Mouse (Mus musculus) CD8-positive naive resting alpha-beta T cell, adult 2 months (primary cell): ENCODE measurements around the gene Phf23.

Source experiments
- DNase-seq, 2 experiments: peaks; one replicate each; pipeline ENCODE4 v3.0.0; 2022; ENCODE audit warnings: low read depth in 2 of 2, low spot score in 2 of 2

Phf23 gene

GRCm38 (mm10) chr11:69970222-69970621 is 25.4 kb upstream of the Phf23 start:
- no peak for DNase-seq

DNA sequence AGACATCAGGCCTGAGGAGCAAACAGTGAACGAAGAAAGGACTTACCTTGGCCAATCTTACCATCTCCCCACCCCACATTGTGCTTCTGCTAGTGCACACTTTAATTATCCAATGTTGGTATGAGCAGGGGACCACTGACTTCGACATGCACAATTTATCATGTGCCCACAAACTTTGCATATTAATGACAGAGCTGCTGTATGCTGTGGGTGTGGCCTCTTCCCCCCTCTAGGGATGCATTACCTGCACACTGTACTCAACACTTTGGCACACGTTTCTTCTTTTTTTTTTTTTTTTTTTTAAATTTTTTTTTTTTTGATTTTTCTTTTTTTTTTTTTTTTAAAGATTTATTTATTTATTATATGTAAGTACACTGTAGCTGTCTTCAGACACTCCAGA is 24.8 kb upstream of the Phf23 start:
- no peak for DNase-seq

DNA sequence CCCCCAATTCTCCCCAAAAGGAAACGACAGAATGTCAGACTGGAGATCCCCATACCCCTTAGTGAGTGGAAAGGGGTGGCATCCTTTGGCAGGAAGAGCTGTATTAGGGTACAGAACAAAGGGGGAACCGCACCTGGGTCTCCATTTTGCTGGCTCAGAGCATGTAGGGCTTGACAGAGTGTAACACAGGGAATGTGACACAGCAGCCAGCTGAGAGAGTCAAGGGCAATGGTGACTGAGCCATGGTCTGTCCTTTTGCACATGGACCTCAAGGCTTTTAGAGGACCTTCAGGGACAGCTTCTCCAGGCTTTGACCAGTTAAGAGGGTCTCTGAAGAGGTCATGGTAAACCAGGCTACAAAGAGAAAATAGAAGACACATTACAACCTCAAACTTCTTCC is 20.7 kb upstream of the Phf23 start:
- DNase-seq = no peak

DNA sequence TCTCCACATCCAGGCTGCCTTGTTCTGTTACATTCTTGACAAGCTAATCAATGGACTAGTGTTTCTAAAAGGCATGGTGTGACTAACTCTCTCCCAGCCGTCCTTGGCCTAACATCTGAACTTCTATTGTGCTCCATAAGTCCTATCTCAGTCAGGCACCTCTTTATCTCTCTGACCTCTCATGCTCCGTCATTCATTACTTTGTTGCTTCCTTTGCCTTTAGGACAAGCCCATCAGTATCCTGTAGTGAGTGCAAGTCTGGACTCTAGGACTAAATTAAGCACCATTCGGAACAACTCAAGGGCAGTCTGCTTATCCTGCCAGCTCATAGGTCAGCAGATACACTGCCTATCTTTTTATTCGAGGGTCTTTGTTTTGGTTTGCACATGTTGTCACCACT is 19.3 kb upstream of the Phf23 start:
- no peak for DNase-seq

DNA sequence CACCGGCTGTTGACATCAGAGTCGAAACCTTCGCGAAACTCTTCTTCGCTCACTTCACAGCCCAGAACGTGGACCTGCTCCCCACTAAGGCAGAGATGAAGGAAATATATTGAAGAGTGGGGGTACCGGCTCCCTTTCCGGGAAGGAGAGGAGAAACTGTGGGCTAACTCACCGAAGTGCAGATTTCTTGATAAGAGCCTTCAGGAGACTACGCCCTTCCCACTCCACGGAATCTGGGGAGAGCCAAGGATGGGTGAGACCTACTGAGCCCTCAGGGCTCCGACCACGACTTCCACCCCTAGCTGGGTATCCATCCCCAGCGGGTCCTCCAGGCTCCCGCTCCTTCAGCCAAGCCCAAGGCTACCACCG is 15.8 kb upstream of the Phf23 start:
- no peak for DNase-seq

- DNase-seq = peak; percentile 77 to 90
These were observed 15.1 kb upstream of the Phf23 start for GRCm38 (mm10) chr11:69980196-69981140.

GRCm38 (mm10) chr11:69981141-69981762 is 14.3 kb upstream of the Phf23 start, which contains the start of gene Ctdnep1:
TSS of gene Ctdnep1 (plus strand) at chr11:69981156.
- no peak for DNase-seq

DNA sequence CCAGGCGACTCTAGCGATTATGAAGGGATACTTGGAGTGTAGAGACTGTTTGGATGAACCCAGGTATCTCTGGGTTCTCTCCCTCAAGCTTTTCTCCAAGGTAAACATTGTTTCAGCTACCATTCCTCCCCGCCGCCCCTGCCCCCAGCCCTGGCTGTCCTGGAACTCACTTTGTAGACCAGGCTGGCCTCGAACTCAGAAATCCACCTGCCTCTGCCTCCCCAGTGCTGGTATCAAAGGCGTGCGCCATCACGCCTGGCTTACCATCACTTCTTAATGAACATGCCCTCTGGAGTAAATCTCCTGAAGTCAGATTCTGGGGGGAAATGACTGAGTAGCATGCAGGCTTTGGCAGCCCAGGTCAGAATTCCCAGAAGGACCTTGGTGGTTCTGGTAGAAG is 13.4 kb upstream of the Phf23 start, which contains the start of gene Elp5:
Gene Elp5 (minus strand): TSS at position 293 of the 400 bp plus-strand sequence.
- no peak for DNase-seq

DNA sequence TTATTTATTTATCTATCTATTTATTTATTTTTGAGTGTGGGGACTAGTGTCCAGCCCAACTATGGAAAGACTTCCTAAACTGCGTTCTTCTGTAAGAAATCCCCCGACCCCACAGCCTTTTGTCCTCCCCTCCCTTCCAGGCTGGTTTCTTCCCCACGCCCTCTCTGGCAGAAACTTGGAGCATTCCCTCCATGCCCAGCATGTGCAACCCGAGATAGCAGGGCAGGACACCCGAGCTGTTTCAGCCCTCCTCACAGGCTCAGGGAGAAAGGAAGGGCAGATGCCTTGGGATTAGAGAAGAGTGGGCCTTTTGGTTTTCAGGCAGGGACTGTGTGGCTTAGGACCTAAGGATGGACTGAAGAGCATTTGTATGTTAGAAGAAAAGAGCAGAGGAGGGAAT is 12.7 kb upstream of the Phf23 start:
- DNase-seq = no peak

GRCm38 (mm10) chr11:69983377-69983776 is 12.2 kb upstream of the Phf23 start:
- no peak for DNase-seq

DNA sequence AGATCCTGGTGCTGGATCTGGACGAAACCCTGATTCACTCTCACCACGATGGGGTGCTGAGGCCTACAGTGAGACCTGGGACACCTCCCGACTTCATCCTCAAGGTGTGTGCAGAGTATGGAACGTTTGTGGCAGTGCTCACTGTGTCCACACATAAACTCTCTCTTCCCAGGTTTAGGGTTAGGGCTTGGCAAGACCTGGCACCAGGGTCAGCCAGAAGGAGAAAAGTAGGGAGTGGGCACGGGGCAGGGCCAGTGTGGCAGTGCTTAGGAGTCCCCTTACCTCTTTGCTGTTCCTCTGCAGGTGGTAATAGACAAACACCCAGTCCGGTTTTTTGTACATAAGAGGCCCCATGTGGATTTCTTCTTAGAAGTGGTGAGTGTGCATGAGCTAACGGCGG is 11.1 kb upstream of the Phf23 start:
- DNase-seq = no peak

- DNase-seq = no peak
These were observed 5.6 kb upstream of the Phf23 start for GRCm38 (mm10) chr11:69989949-69990348.

DNA sequence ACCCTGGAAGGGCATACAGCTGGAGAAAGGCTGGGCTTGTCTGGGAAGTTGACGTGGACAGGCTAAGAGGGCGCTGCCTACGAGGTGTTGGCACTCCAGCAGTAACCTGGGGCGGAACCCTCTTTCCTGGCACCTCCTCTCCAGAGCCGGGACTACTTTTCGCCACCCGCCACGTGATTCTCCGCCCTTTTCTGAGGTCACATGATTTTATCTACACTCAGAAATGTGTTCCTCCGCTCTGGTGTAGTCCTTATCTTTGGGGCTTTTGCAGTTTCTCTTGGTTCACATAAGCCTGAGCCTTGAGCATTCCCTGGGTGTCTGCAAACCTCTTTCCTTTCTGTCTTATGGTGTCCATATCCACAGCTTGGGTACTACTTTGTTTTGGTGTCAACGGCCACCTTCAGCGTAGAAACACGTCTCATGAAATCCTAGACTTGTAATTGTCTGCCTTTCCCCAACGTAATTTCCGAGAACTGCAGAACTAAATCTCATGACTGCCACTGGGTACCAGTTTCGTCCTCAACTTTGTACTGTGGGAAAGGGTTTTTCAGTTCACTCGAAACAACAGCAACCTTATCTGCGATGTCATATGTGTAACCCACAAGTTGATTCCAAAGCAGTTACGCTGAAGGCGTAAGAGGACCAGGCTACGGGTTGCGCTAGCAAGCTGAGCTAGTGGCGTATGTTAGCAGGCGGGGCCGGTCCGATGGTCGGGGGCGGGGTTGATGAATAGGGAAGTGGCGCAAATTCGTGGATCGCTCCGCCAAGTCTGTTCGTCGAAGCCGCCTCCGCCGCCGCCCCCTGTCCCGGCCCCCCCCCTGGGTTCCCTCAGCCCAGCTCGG is 4.5 kb upstream of the Phf23 start, which contains the start of gene Gabarap:
Gene Gabarap (plus strand): TSS at position 294 of the 842 bp plus-strand sequence.
- DNase-seq = peak; percentile 89 to 95

DNA sequence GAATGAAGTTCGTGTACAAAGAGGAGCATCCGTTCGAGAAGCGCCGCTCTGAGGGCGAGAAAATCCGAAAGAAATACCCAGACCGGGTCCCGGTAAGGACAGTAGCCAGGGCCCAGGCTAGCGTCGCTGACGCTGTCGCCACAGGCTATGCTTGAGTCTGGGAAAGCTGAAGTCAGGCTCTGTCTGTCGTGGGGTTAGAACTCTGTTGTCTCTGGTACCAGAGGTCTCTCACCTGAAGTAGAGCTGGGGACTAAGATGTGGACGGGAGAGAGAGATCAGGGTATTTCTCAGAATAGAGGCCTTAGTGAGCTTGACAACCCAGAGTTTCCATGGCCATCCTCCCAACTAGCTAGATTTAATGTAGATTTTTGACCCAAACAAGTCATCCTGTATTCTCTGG is 3.9 kb upstream of the Phf23 start:
- DNase-seq = no peak

- DNase-seq = no peak
These were observed 3.2 kb upstream of the Phf23 start for GRCm38 (mm10) chr11:69992396-69992795.

DNA sequence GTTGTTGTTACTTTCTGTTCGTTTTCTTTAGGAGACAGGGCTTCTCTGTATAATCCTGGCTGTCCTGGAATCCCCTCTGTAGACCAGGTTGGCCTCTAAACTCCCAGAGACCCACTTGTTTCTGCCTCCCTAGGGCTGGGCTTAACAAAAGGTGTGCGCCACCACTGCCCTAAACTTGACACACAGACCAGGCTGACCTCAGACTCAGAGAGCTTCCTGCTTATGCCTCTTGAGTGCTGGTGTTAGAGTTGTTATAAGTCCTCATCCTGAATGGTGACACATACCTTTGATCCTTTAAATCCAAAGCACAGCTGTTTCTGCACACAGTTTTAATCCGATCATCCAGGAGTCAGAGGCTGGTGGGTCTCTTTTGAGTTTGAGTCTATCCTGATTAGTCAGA is 2.6 kb upstream of the Phf23 start:
- DNase-seq = no peak

GRCm38 (mm10) chr11:69994401-69995090 is 1.0 kb upstream of the Phf23 start:
- no peak for DNase-seq

DNA sequence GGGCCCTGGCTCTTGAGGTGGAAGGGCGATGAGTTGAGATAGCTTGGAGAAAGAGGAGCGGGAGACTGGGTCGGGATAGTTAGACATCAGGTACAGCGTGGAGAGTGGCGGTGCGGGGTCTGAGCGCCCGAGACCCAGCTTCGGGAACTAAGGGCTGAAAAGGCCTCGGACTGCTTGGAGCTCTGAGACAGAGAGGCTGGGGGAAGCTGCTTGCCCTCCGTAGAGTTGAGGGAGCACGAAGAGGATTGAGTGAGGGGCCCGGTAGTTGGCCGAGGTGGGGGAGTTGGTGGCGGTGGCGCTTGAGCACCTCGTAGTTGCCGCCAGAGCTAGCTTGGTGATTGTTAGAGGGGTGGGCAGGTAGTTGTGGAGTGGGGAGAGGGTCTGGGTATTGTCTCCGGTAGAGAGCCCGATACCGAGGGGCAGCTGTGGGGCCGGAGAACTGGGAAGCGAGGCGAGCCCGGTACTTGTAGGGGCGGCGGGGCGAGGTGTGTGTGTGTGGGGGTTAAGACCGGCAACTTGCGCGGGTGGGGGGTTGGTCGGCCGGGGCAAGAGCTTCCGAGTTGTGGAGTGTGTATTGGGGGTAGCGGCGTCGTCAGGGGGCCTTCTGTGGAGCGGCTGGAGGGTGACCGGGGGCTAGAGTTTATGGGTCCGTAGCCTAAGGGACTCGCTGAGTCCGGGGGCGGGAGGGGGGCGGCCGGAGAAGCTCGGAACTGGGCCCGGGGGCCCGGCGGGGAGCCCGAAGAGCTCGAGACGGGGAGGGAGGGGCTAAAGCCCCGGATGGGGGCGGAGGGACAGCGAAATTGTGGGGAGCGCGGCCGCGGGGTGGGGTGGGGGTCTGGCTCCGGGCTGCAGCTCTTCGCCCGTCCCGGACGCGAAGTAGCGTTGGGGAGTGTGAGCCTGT is 834 bp downstream of the Phf23 start:
- DNase-seq = peak; percentile 32 to 44

DNA sequence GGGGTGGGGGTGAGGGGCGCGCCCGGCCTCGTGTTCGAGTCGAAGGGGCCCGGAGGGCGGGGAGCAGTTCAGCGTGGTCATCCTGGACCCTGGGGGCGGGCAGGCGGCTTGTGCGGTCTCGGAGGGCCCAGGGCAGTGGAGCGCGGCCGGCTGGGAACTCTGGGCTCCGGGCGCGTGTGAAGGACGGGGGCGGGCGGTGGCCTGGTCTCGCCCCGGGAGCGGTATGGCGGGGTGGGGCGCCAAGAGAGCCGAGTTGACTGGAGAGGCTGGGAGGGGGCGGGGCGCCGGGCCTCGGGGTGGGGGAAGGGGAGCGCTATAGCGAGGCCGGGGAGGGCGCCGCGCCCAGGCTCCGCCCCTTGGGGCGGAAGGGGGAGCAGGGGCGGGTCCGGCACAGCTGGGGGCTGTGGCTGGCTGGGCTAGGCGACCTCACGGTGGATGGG is 1.5 kb downstream of the Phf23 start:
- DNase-seq = peak; percentile 66 to 71
